Comparison of ENCODE assay signal across 23 mouse cellular contexts in the genomic region with DNA sequence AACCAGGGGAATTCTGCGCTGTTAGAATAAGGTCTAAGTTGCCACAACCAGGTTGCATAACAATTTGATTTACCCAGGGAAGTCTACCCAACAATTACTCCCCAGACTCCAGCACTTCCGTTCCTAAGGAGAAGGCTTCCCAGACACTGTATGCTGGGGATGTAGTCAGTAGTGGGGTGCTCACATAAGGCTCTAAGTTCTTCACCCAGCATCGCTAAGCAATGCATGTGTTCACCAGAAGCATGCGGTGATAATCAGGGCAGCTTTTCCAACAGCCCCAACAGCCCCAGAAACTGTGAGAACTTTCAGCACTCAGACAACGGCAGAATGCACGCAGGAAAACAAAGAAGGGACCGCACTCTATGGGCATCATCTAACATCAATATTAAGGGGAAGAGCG.
DNase-seq lines count a peak whose midpoint lies in the region; ATAC-seq lines count a peak whose summit lies in the region.
"Had no signal": no experiment of that assay in that cellular context is flagged by ENCODE, and none has a peak within 500 bp of the region (broad histone marks: within the 10 kb centered on the region; RNA-seq: fewer than 3 reads in every experiment).

No protein-coding gene starts in this region.

- H3K4me2 ChIP-seq in forebrain, embryonic 13.5 days, result no peak overlapping the region
- H3K4me2 ChIP-seq in hindbrain, embryonic 12.5 days (replicated peaks), result no peak overlapping the region
- no peak overlapping the region for H3K4me2 ChIP-seq in hindbrain, embryonic 16.5 days (ENCODE audit: low read length)
- no peak overlapping the region for H3K4me2 ChIP-seq in neural tube, embryonic 11.5 days (ENCODE audit: low read depth)
- H3K4me2 ChIP-seq: embryonic facial prominence, embryonic 12.5 days; forebrain, embryonic 12.5 days; heart, embryonic 11.5 days; heart, embryonic 15.5 days had no signal

- H3K36me3 ChIP-seq in forebrain, embryonic 10.5 days (replicated peaks), result no peaks in the 10 kb centered on the region
- H3K36me3 ChIP-seq in forebrain, embryonic 13.5 days (ENCODE audit: poor library complexity, severe bottlenecking), result no peaks in the 10 kb centered on the region
- no peaks in the 10 kb centered on the region for H3K36me3 ChIP-seq in hindbrain, embryonic 12.5 days
- no peaks in the 10 kb centered on the region for H3K36me3 ChIP-seq in hindbrain, embryonic 16.5 days (ENCODE audit: control insufficient read depth, insufficient read depth, low read length)
- H3K36me3 ChIP-seq in neural tube, embryonic 11.5 days (ENCODE audit: control insufficient read depth, insufficient read depth, low read length), result no peaks in the 10 kb centered on the region
- H3K36me3 ChIP-seq: embryonic facial prominence, embryonic 12.5 days; forebrain, embryonic 12.5 days; heart, embryonic 15.5 days had no signal

- H3K4me3 ChIP-seq in forebrain, embryonic 10.5 days, result no peak overlapping the region
- no peak overlapping the region for H3K4me3 ChIP-seq in forebrain, embryonic 13.5 days
- H3K4me3 ChIP-seq in hindbrain, embryonic 12.5 days, result no peak overlapping the region
- H3K4me3 ChIP-seq in hindbrain, embryonic 16.5 days (ENCODE audit: low read length), result no peak overlapping the region
- no peak overlapping the region for H3K4me3 ChIP-seq in neural tube, embryonic 11.5 days (ENCODE audit: low read depth, low read length)
- H3K4me3 ChIP-seq: embryonic facial prominence, embryonic 12.5 days; forebrain, embryonic 12.5 days; heart, adult 2 months; heart, embryonic 15.5 days had no signal

- H3K4me1 ChIP-seq in forebrain, embryonic 10.5 days, result peaks cover 19% of the 10 kb centered on the region
- H3K4me1 ChIP-seq in forebrain, embryonic 13.5 days, result peaks cover 7% of the 10 kb centered on the region
- H3K4me1 ChIP-seq in hindbrain, embryonic 12.5 days, result peaks cover 9% of the 10 kb centered on the region
- no peaks in the 10 kb centered on the region for H3K4me1 ChIP-seq in hindbrain, embryonic 16.5 days (ENCODE audit: control insufficient read depth, insufficient read depth, low read depth, low read length)
- H3K4me1 ChIP-seq in neural tube, embryonic 11.5 days (ENCODE audit: control insufficient read depth, insufficient read depth, low read length), result no peaks in the 10 kb centered on the region
- H3K4me1 ChIP-seq: heart, embryonic 15.5 days had no signal

- no peaks in the 10 kb centered on the region for H3K27me3 ChIP-seq in forebrain, embryonic 10.5 days (ENCODE audit: poor library complexity, severe bottlenecking)
- H3K27me3 ChIP-seq in forebrain, embryonic 13.5 days, result no peaks in the 10 kb centered on the region
- H3K27me3 ChIP-seq in hindbrain, embryonic 12.5 days, result no peaks in the 10 kb centered on the region
- no peaks in the 10 kb centered on the region for H3K27me3 ChIP-seq in hindbrain, embryonic 16.5 days (replicated peaks; ENCODE audit: control insufficient read depth, insufficient read depth, low read length)
- no peaks in the 10 kb centered on the region for H3K27me3 ChIP-seq in neural tube, embryonic 11.5 days (ENCODE audit: control insufficient read depth, insufficient read depth, low read length)
- H3K27me3 ChIP-seq: embryonic facial prominence, embryonic 12.5 days; forebrain, embryonic 12.5 days; heart, embryonic 15.5 days; Patski had no signal

- peak overlapping the region; percentile 65 for H3K27ac ChIP-seq in forebrain, embryonic 10.5 days
- H3K27ac ChIP-seq in forebrain, embryonic 13.5 days, result no peak overlapping the region
- H3K27ac ChIP-seq in hindbrain, embryonic 12.5 days, result 0 out of 2 replicates have a peak overlapping the region, but pooled peaks have one; percentile 7
- H3K27ac ChIP-seq in hindbrain, embryonic 16.5 days (ENCODE audit: low read depth, low read length), result no peak overlapping the region
- no peak overlapping the region for H3K27ac ChIP-seq in neural tube, embryonic 11.5 days (ENCODE audit: low read depth, low read length)
- H3K27ac ChIP-seq: embryonic facial prominence, embryonic 12.5 days; forebrain, embryonic 12.5 days; heart, adult 2 months; heart, embryonic 15.5 days had no signal

- ATAC-seq in forebrain, embryonic 13.5 days, result no peak
- peak; percentile 52; the same call in 1 of the 2 replicates for ATAC-seq in hindbrain, embryonic 12.5 days (ENCODE audit: low FRiP score)
- ATAC-seq in hindbrain, embryonic 16.5 days, result no peak
- no peak for ATAC-seq in neural tube, embryonic 11.5 days (ENCODE audit: insufficient read depth, low FRiP score, low TSS enrichment)
- ATAC-seq: activated CD4-positive, CD25-positive, alpha-beta regulatory T cell, adult 4 months; forebrain, postnatal 0 days; inflammation-experienced regulatory T-cells, adult 6 months; Patski had no signal

- no peak overlapping the region for H3K9ac ChIP-seq in forebrain, embryonic 13.5 days
- H3K9ac ChIP-seq in hindbrain, embryonic 12.5 days, result no peak overlapping the region
- no peak overlapping the region for H3K9ac ChIP-seq in hindbrain, embryonic 16.5 days (ENCODE audit: low read depth, low read length)
- H3K9ac ChIP-seq in neural tube, embryonic 11.5 days (ENCODE audit: low read length), result no peak overlapping the region
- H3K9ac ChIP-seq: embryonic facial prominence, embryonic 12.5 days; forebrain, embryonic 12.5 days; forebrain, postnatal 0 days; heart, embryonic 15.5 days had no signal

- WGBS in forebrain, embryonic 10.5 days, result 73% methylated on average over 8 of the region's 8 CpGs
- 60% methylated on average over 8 of the region's 8 CpGs for WGBS in forebrain, embryonic 13.5 days
- 43% methylated on average over 8 of the region's 8 CpGs for WGBS in hindbrain, embryonic 12.5 days
- 36% methylated on average over 8 of the region's 8 CpGs for WGBS in hindbrain, embryonic 16.5 days
- 59% methylated on average over 8 of the region's 8 CpGs for WGBS in neural tube, embryonic 11.5 days

- no peaks in the 10 kb centered on the region for H3K9me3 ChIP-seq in forebrain, embryonic 10.5 days
- no peaks in the 10 kb centered on the region for H3K9me3 ChIP-seq in forebrain, embryonic 13.5 days (replicated peaks)
- H3K9me3 ChIP-seq in hindbrain, embryonic 12.5 days (replicated peaks), result no peaks in the 10 kb centered on the region
- H3K9me3 ChIP-seq in hindbrain, embryonic 16.5 days (ENCODE audit: control insufficient read depth, low read length), result no peaks in the 10 kb centered on the region
- no peaks in the 10 kb centered on the region for H3K9me3 ChIP-seq in neural tube, embryonic 11.5 days (ENCODE audit: control insufficient read depth, low read length)
- H3K9me3 ChIP-seq: embryonic facial prominence, embryonic 12.5 days; forebrain, embryonic 12.5 days; heart, embryonic 15.5 days had no signal

- DNase-seq in forebrain, embryonic 10.5 days (ENCODE audit: extremely low spot score, low spot score), result no peak
- DNase-seq in neural tube, embryonic 11.5 days (ENCODE audit: low spot score), result peak; percentile 31
- no peak for DNase-seq in neural tube, embryonic 10.5 days (ENCODE audit: extremely low spot score, low spot score)
- no peak for DNase-seq in left cerebral cortex, adult 18-20 months (ENCODE audit: low spot score in 2 of 2)
- DNase-seq: adrenal gland, postnatal 14 days; cerebellum, adult 11-12 months; cerebellum, adult 9-10 months; cerebellum, postnatal 25 days; forebrain, postnatal 0 days; gastrocnemius, postnatal 36 days; heart, adult 2 months; heart, postnatal 14 days; kidney, adult 18-20 months had no signal

Comparison
In these comparisons a context has a peak if more than half of its experiments do, and no peak if none do; other contexts are left out.
1. H3K27ac ChIP-seq: peak in forebrain, embryonic 10.5 days (single experiment) and hindbrain, embryonic 12.5 days (single experiment); none in forebrain, embryonic 13.5 days (single experiment), hindbrain, embryonic 16.5 days (single experiment) and neural tube, embryonic 11.5 days (single experiment).